Mouse (Mus musculus): ENCODE results near the gene Ide.

- no peak for TF ChIP-seq CTCF (IDR thresholded peaks at IDR 0.05; ENCODE audit: borderline replicate concordance, extremely low read depth, insufficient read depth, insufficient read length)
- TF ChIP-seq POLR2A (IDR thresholded peaks at IDR 0.05; ENCODE audit: borderline replicate concordance, extremely low read depth, insufficient read depth, insufficient read length, poor library complexity, severe bottlenecking) = no peak
Measured at GRCm38 (mm10) chr19:37335392-37335791, 2.3 kb downstream of the Ide start.

All from brain, embryonic 14.5 days (tissue).